21 mouse cellular contexts compared by ENCODE assay signal in the genomic region with DNA sequence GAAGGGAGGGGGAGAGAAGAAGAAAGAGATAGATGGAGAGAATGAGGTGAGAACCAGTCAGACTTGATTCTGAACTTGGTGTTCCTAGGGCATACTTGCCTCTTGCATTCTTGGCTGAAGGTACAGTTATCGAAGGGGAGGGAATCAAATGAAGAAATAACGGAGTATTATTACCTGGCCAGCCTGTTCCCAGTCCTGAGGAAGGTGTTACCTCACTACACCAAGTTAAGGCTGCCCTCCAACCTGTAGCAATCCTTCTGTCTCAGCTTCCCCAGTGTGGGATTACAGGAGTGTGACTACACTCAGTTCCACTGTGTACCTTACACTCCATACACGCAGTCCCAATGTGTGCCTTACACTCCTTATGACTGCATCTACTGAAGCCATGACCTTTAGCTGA.
"Had no signal": no experiment of that assay in that cellular context is flagged by ENCODE, and none has a peak within 500 bp of the region (broad histone marks: within the 10 kb centered on the region; RNA-seq: fewer than 3 reads in every experiment).

No protein-coding gene starts in this region.

- H3K9me3 ChIP-seq: liver, embryonic 12.5 days; lung, embryonic 15.5 days; megakaryocyte, embryonic 14.5 days; neural tube, embryonic 13.5 days; neural tube, embryonic 15.5 days had no signal

- H3K4me1 ChIP-seq: liver, embryonic 12.5 days; neural tube, embryonic 15.5 days had no signal

- H3K4me3 ChIP-seq: liver, embryonic 12.5 days; lung, embryonic 15.5 days; megakaryocyte, embryonic 14.5 days; neural tube, embryonic 13.5 days; neural tube, embryonic 15.5 days had no signal

- H3K27me3 ChIP-seq: liver, embryonic 12.5 days; lung, embryonic 15.5 days; megakaryocyte, embryonic 14.5 days; neural tube, embryonic 13.5 days; neural tube, embryonic 15.5 days had no signal

- H3K36me3 ChIP-seq: liver, embryonic 12.5 days; lung, embryonic 15.5 days; neural tube, embryonic 13.5 days; neural tube, embryonic 15.5 days had no signal

- ATAC-seq: liver, embryonic 12.5 days; lung, postnatal 0 days; midbrain, embryonic 16.5 days had no signal

- H3K27ac ChIP-seq: liver, embryonic 12.5 days; liver, embryonic 14.5 days; lung, embryonic 15.5 days; macrophage; neural tube, embryonic 13.5 days; neural tube, embryonic 15.5 days had no signal

- H3K9ac ChIP-seq: liver, embryonic 12.5 days; liver, embryonic 14.5 days; lung, embryonic 15.5 days; neural tube, embryonic 13.5 days; neural tube, embryonic 15.5 days had no signal

- H3K4me2 ChIP-seq: liver, embryonic 12.5 days; lung, embryonic 15.5 days; midbrain, embryonic 11.5 days; neural tube, embryonic 13.5 days; neural tube, embryonic 15.5 days had no signal

- DNase-seq: lung, adult 2 months; lung, postnatal 14 days; lung, postnatal 36 days; midbrain, embryonic 14.5 days; retina, postnatal 1 day; right cerebral cortex, adult 18-20 months; right cerebral cortex, postnatal 25 days; right cerebral cortex, postnatal 4 days; thymus, adult 18-20 months; thymus, postnatal 14 days; thymus, postnatal 36 days had no signal
